In genomic region chr2:35398184-35398828, GRCm38 (mm10) we compare ENCODE assay signal across 13 mouse cellular contexts. TPM values are rescaled to one million over a fixed set of nuclear protein-coding genes. Genes with fewer than 3 reads are reported as not detected.
A peak's percentile ranks its signal among the peaks of the same experiment; 100 is the strongest.
DNase-seq lines count a peak whose midpoint lies in the region; ATAC-seq and TF ChIP-seq lines count a peak whose summit lies in the region.
"Had no signal": no experiment of that assay in that cellular context is flagged by ENCODE, and none has a peak within 500 bp of the region (broad histone marks: within the 10 kb centered on the region; RNA-seq: fewer than 3 reads in every experiment).

No protein-coding gene starts in this region.

- no peak for TF ChIP-seq POLR2A in heart, adult 2 months (IDR thresholded peaks at IDR 0.05; ENCODE audit: insufficient read depth, low read depth, low read length)

- H3K27me3 ChIP-seq in heart, embryonic 15.5 days: no peaks in the 10 kb centered on the region
- no peaks in the 10 kb centered on the region for H3K27me3 ChIP-seq in heart, adult 2 months (ENCODE audit: control insufficient read depth, insufficient read depth, low read length)

- H3K4me3 ChIP-seq in heart, embryonic 15.5 days: no peak overlapping the region
- H3K4me3 ChIP-seq in heart, adult 2 months: no peak overlapping the region

- H3K79me2 ChIP-seq in heart, adult 2 months (replicated peaks; ENCODE audit: control insufficient read depth, insufficient read depth, low read length): no peaks in the 10 kb centered on the region

- WGBS in heart, embryonic 15.5 days: 75% methylated on average over 6 of the region's 6 CpGs
- WGBS in heart, adult 2 months: 59% methylated on average over 6 of the region's 6 CpGs

- H3K9ac ChIP-seq in heart, embryonic 15.5 days: no peak overlapping the region
- H3K9ac ChIP-seq in heart, adult 2 months (ENCODE audit: low read depth, low read length): no peak overlapping the region

- no peaks in the 10 kb centered on the region for H3K9me3 ChIP-seq in heart, embryonic 15.5 days (replicated peaks)

- no peak for TF ChIP-seq EP300 in heart, adult 2 months (IDR thresholded peaks at IDR 0.05; ENCODE audit: insufficient read depth, low read depth, low read length)

- intact Hi-C loops in heart, adult 2 months (cut with DNase I): no loop called here

- H3K4me1 ChIP-seq in heart, embryonic 15.5 days (replicated peaks): peaks cover 13% of the 10 kb centered on the region
- H3K4me1 ChIP-seq in heart, adult 2 months (ENCODE audit: control insufficient read depth, insufficient read depth, low read length): peaks cover 2% of the 10 kb centered on the region; the same call in 1 of the 2 replicates

- H3K27ac ChIP-seq in heart, embryonic 15.5 days: peak overlapping the region; percentile 45
- H3K27ac ChIP-seq in heart, adult 2 months: no peak overlapping the region

- no peak; the same call in 1 of the 2 replicates for ATAC-seq in heart, embryonic 15.5 days (replicated peaks; ENCODE audit: insufficient number of reproducible peaks, insufficient read depth, low FRiP score, low read depth)
- no peak for ATAC-seq in megakaryocyte, adult 5-6 weeks (ENCODE audit: poor library complexity, severe bottlenecking)

- H3K4me2 ChIP-seq in heart, embryonic 15.5 days: no peak overlapping the region

- peaks cover 7% of the 10 kb centered on the region; the same call in 1 of the 2 replicates for H3K36me3 ChIP-seq in heart, embryonic 15.5 days
- no peaks in the 10 kb centered on the region for H3K36me3 ChIP-seq in heart, adult 2 months (ENCODE audit: control insufficient read depth, insufficient read depth, low read length)

- TF ChIP-seq CTCF in heart, adult 2 months (IDR thresholded peaks at IDR 0.05): no peak

- DNase-seq in heart, adult 2 months: no peak
- peak; percentile 26 for DNase-seq in retina, postnatal 1 day
- DNase-seq in retina, embryonic 14.5 days (ENCODE audit: low spot score): no peak
- DNase-seq in adipocyte (ENCODE audit: low spot score): peak; percentile 24
- DNase-seq in urinary bladder, postnatal 14 days (ENCODE audit: low spot score): peak; percentile 49

RNA-seq across cellular contexts. Expression of gene 4930402F06Rik, which starts 1.3 kb away (rescaled TPM):
- polyA plus RNA-seq in heart, embryonic 15.5 days (2015; fragmentation: Nextera tagmentation; extraction: Ambion mirVana): not detected in 2 replicates
- total RNA-seq in heart, adult 2 months (2021): not detected
- not detected in 2 replicates for polyA plus RNA-seq in heart, adult 2 months (2012; rRNA removed)
- not detected in 2 replicates for total RNA-seq in megakaryocyte, adult 5-6 weeks (2015)
- total RNA-seq in megakaryocyte, adult 5-6 weeks (2017): not detected in 2 replicates
- total RNA-seq: gastrocnemius, adult 8-10 months; layer of hippocampus, adult 18-20 months; left cerebral cortex, postnatal 4 days had no signal
- polyA plus RNA-seq: intestine, embryonic 14.5 days; lung, embryonic 16.5 days; thymus, postnatal 0 days had no signal

RNA-seq across cellular contexts. Expression of gene 4930568D16Rik, which starts 30.8 kb away (rescaled TPM):
- not detected in 2 replicates for polyA plus RNA-seq in heart, embryonic 15.5 days (2015; fragmentation: Nextera tagmentation; extraction: Ambion mirVana)
- total RNA-seq in heart, adult 2 months (2021): not detected
- not detected in 2 replicates for polyA plus RNA-seq in heart, adult 2 months (2012; rRNA removed)
- total RNA-seq in megakaryocyte, adult 5-6 weeks (2015): not detected in 2 replicates
- total RNA-seq in megakaryocyte, adult 5-6 weeks (2017): not detected in 2 replicates
- total RNA-seq: gastrocnemius, adult 8-10 months; layer of hippocampus, adult 18-20 months; left cerebral cortex, postnatal 4 days had no signal
- polyA plus RNA-seq: intestine, embryonic 14.5 days; lung, embryonic 16.5 days had no signal

Comparison
In these comparisons a context has a peak if more than half of its experiments do, and no peak if none do; other contexts are left out.
1. DNase-seq: peak in retina, postnatal 1 day (single experiment), adipocyte (single experiment) and urinary bladder, postnatal 14 days (single experiment); none in heart, adult 2 months (0 of 2) and retina, embryonic 14.5 days (single experiment).